Mouse (Mus musculus) forebrain, embryonic 13.5 days (tissue): ENCODE results near the gene Prox1. TPM values are rescaled to one million over a fixed set of nuclear protein-coding genes. Genes with fewer than 3 reads are reported as not detected.
A peak's percentile ranks its signal among the peaks of the same experiment; 100 is the strongest.

Experiments used
- ATAC-seq: fragments of 200-750 bp; cut with Nextera tagmentation; 2 replicates; pipeline ENCODE4 v1.8.0; 2017
- H3K27ac ChIP-seq: fragments of 300-500 bp; sonication (generic); 2 replicates; pipeline ENCODE4 v1.5.1; 2015; ENCODE audit warnings: inconsistent platforms, mild to moderate bottlenecking, moderate library complexity
- H3K27me3 ChIP-seq: fragments of 300-500 bp; sonication (generic); 2 replicates; pipeline ENCODE4 v1.6.1; 2015; ENCODE audit warnings: mild to moderate bottlenecking, inconsistent platforms
- H3K36me3 ChIP-seq: fragments of 300-500 bp; sonication (generic); 2 replicates; pipeline ENCODE4 v1.6.1; 2015; ENCODE audit warnings: mild to moderate bottlenecking, inconsistent platforms; ENCODE audit not compliant: poor library complexity, severe bottlenecking
- H3K4me1 ChIP-seq: fragments of 300-500 bp; sonication (generic); 2 replicates; pipeline ENCODE4 v1.6.1; 2015; ENCODE audit warnings: inconsistent platforms
- H3K4me2 ChIP-seq: fragments of 300-500 bp; sonication (generic); 2 replicates; pipeline ENCODE4 v1.6.1; 2015; ENCODE audit warnings: inconsistent platforms, mild to moderate bottlenecking, moderate library complexity
- H3K4me3 ChIP-seq: fragments of 300-500 bp; sonication (generic); 2 replicates; pipeline ENCODE4 v1.5.1; 2015; ENCODE audit warnings: mild to moderate bottlenecking, inconsistent platforms
- H3K9ac ChIP-seq: fragments of 300-500 bp; sonication (generic); 2 replicates; pipeline ENCODE4 v1.6.1; 2015; ENCODE audit warnings: mild to moderate bottlenecking, inconsistent platforms
- H3K9me3 ChIP-seq: fragments of 300-500 bp; sonication (generic); replicated peaks from 2 replicates; pipeline ENCODE4 v1.6.1; 2016; ENCODE audit warnings: inconsistent platforms
- WGBS: fragments of 180-500 bp; shearing (Covaris S2); methylation state at CpG from one replicate; pipeline ENCODE4 v1.1.7; 2015; 5-methylcytosine and 5-hydroxymethylcytosine counted together
- polyA plus RNA-seq: library from polyadenylated mRNA; unstranded; fragments of >200 nt; fragmentation: Nextera tagmentation; extraction: Ambion mirVana; gene quantifications from 2 replicates; pipeline ENCODE4 v1.2.1, GENCODE M21; 2015

The Prox1 gene
- polyA plus RNA-seq, 1 experiment from 2014 or later: 10.9 TPM

DNA sequence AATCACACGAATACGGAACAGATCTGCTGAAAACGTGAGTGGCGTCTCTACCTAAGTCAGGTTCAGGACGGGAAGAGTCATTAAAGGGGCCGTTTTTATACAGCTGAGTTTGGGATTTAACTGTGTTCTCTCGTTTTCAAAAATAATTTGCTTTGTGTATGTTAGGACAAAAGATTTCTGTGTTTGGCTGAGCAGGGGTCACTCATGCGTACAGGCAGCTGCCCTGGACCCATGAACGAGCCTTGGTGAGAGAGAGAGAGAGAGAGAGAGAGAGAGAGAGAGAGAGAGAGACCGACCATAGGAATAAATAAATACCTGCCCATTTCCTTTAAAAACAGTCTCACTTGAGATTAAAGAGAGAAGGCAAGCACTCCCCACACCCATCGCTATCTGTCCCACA lies 11.1 kb downstream of the Prox1 start:
- no peak for ATAC-seq
- Histone ChIP-seq H3K4me3 (no peak overlapping the region), H3K4me1 (peaks cover 37% of the 10 kb centered on the region), H3K27me3 (peaks cover 23% of the 10 kb centered on the region), H3K4me2 (no peak overlapping the region), H3K27ac (no peak overlapping the region), H3K36me3 (peaks cover 20% of the 10 kb centered on the region), H3K9me3 (no peaks in the 10 kb centered on the region), H3K9ac (0 out of 2 replicates have a peak overlapping the region, but pooled peaks have one; percentile 3)
- WGBS: 24% methylated on average over 11 of the region's 11 CpGs

DNA sequence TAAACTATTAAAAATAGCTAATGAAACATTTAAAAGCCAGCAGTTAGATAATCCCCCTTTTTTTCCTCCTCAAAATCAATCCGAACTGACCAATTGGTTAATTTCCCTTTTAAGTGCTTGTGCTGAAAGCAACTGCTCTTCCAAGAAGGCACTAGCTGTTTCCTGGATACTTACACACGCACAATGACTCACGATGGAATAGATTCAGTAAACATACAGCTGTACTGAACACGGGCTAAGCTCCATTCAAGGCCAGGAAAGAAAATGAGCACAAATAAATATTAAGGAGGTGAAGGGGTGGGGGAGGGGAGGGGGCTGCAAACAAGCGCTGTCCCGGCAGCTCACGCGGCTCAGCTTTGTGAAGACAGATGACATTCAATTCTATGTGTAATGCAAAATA lies 14.8 kb downstream of the Prox1 start:
- Histone ChIP-seq H3K4me3 (no peak overlapping the region), H3K9ac (no peak overlapping the region), H3K36me3 (peaks cover 12% of the 10 kb centered on the region), H3K27me3 (peaks cover 18% of the 10 kb centered on the region), H3K27ac (no peak overlapping the region), H3K4me1 (peaks cover 48% of the 10 kb centered on the region), H3K9me3 (no peaks in the 10 kb centered on the region), H3K4me2 (no peak overlapping the region)
- 6% methylated on average over 8 of the region's 8 CpGs for WGBS
- 0 out of 2 replicates have a peak, but pooled peaks have one; percentile 30 for ATAC-seq

DNA sequence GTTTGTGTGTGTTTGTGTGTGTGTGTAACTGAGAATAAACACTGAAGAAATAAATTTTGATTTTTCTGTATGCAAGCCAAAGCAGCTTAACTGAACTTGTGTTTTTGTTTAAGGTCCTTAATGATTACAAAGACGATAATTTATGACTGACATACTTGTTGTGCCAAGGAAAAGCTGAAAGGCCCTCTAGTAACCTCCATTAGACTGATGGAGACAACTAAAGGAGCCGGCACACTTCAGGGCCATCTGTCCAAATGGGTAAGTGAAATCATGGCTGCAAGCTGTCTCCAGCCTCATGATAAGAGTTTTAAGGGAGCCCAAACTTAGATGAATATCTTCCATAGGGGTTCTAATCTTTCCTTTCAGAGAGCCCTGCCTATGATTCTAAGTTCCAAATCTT lies 15.5 kb downstream of the Prox1 start:
- Histone ChIP-seq H3K27me3 (peaks cover 19% of the 10 kb centered on the region), H3K27ac (no peak overlapping the region), H3K4me2 (no peak overlapping the region), H3K4me1 (peaks cover 46% of the 10 kb centered on the region), H3K4me3 (no peak overlapping the region), H3K36me3 (peaks cover 5% of the 10 kb centered on the region; the same call in 1 of the 2 replicates), H3K9me3 (no peaks in the 10 kb centered on the region), H3K9ac (no peak overlapping the region)
- no peak for ATAC-seq
- 40% methylated on average over 2 of the region's 2 CpGs for WGBS

DNA sequence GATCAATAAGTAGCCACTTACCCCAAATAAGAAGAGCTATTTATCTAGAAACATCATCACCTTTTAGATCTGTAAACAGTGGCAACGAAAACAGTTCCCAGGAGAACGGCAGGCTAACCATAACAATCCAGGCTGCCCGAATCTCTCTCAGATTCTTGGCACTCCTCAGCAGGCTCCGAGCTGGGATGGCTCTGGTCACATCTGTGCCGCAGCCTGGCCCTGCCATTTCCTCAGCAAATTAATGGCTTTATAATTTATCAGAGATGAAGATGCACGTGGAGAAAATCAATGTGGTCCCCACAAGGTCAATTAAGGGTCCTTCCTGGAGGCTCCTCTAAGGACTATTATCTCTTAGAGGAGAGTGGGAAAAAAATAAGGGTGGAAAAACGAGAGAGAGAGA lies 16.2 kb downstream of the Prox1 start:
- Histone ChIP-seq H3K9me3 (no peaks in the 10 kb centered on the region), H3K27me3 (peaks cover 24% of the 10 kb centered on the region), H3K27ac (no peak overlapping the region), H3K36me3 (peaks cover 5% of the 10 kb centered on the region; the same call in 1 of the 2 replicates), H3K4me3 (no peak overlapping the region), H3K4me2 (no peak overlapping the region), H3K4me1 (peaks cover 47% of the 10 kb centered on the region), H3K9ac (no peak overlapping the region)
- 56% methylated on average over 7 of the region's 7 CpGs for WGBS
- ATAC-seq: no peak

DNA sequence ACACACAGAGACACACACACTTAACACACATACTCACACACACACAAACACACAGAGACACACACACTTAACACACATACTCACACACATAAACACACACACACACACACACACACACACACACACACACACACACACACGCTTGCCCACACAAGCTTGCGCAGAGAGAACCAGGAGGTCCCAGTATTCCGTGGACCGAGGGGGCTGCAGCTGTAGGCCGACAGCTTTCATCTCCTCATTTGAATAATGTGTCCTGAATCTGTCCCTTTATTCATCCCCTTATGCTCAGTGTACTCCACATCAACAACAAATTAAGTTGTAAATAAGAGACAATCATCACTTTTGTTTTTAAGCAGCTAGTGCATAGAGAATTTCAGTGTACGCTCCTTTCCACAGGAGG lies 17.9 kb downstream of the Prox1 start:
- 0 out of 2 replicates have a peak, but pooled peaks cover 1% of the 10 kb centered on the region for H3K36me3 ChIP-seq
- H3K27ac ChIP-seq: no peak overlapping the region
- no peaks in the 10 kb centered on the region for H3K9me3 ChIP-seq
- no peak overlapping the region for H3K9ac ChIP-seq
- no peak overlapping the region for H3K4me3 ChIP-seq
- peaks cover 57% of the 10 kb centered on the region for H3K4me1 ChIP-seq
- no peak overlapping the region for H3K4me2 ChIP-seq
- WGBS: 59% methylated on average over 6 of the region's 6 CpGs
- peak; percentile 55; the same call in 1 of the 2 replicates for ATAC-seq
- peaks cover 23% of the 10 kb centered on the region for H3K27me3 ChIP-seq

DNA sequence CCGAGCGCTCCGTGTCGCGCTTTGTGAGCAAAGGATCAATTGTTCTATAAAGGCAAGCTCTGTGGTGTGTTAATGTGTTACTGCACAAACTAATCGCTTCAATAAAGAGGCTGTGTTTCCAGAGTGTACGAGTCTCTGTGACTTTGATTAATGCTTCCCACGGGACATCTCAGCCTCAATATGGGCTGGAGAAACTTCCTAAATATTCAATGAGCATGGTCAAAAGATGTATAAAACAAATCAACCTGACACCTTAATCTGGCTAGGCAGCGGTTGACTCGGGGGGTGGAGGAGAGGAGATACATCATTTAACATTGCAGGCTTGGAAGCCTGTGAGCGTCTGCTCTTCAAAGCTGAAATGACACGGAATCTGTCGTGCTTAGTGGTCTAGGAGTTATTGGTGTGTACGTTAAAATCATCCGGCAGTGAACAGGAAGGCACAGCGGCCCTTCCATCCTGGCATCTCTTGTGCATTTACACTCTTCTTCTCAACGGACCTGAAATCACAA lies 21.2 kb downstream of the Prox1 start:
- Histone ChIP-seq H3K27ac (no peak overlapping the region), H3K9me3 (no peaks in the 10 kb centered on the region), H3K9ac (no peak overlapping the region), H3K36me3 (0 out of 2 replicates have a peak, but pooled peaks cover 6% of the 10 kb centered on the region), H3K4me3 (no peak overlapping the region), H3K4me2 (peak overlapping the region; percentile 35), H3K27me3 (peaks cover 25% of the 10 kb centered on the region), H3K4me1 (peaks cover 38% of the 10 kb centered on the region)
- WGBS: 16% methylated on average over 17 of the region's 17 CpGs
- ATAC-seq: no peak

DNA sequence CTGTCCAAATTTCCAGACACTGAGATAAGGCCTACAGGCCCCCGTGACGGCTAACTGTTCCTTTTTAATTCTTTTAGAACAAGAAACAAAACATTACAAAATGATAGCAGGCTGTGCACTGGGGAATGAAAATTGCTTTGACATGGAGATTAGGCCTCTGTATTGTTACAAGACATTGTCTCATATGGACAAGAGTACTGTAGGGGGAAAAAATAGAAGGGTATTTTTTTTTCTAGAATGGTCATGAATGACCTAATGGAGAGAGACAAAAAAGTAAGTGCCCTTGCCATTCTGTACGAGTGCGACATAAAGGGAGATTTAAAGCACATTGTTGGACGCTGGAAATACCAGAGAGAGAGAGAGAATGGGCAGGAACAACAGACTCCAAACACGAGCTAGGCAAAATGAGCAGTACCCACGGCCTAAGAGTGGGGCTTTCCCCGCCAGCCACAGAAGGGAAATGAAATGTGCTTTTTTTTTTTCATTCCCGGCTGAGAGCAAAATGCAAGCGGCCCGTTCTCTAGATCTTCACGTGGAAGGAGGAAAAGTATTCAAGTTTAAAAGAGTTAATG lies 21.8 kb downstream of the Prox1 start:
- Histone ChIP-seq H3K27me3 (peaks cover 25% of the 10 kb centered on the region), H3K4me1 (peaks cover 35% of the 10 kb centered on the region), H3K9me3 (no peaks in the 10 kb centered on the region), H3K4me2 (peak overlapping the region; percentile 35), H3K9ac (0 out of 2 replicates have a peak overlapping the region, but pooled peaks have one; percentile 3), H3K27ac (no peak overlapping the region), H3K4me3 (no peak overlapping the region), H3K36me3 (peaks cover 11% of the 10 kb centered on the region; the same call in 1 of the 2 replicates)
- ATAC-seq: no peak
- 3% methylated on average over 12 of the region's 12 CpGs for WGBS

DNA sequence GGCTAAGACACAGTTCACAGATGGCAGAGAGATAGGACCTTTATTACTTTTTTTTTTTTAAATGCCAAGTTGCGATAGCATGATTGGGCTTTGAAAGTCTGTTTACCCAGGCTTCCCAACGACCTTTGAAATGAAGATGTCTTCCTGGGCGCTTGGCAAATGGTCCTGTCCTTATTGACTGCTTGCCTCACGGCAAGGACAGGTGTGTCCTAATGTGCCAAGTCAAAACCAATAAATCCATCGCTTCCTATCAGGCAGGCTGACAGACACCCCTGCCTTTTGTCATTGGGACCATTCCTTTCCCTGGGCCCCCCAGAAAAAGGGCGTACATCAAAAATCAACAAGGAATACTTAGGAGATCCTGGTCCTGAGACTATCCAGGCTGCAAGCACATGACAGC lies 22.7 kb downstream of the Prox1 start:
- H3K9ac ChIP-seq: no peak overlapping the region
- no peak overlapping the region for H3K4me3 ChIP-seq
- H3K4me1 ChIP-seq: peaks cover 27% of the 10 kb centered on the region
- H3K36me3 ChIP-seq: peaks cover 13% of the 10 kb centered on the region; the same call in 1 of the 2 replicates
- no peak overlapping the region for H3K27ac ChIP-seq
- peaks cover 25% of the 10 kb centered on the region for H3K27me3 ChIP-seq
- no peaks in the 10 kb centered on the region for H3K9me3 ChIP-seq
- H3K4me2 ChIP-seq: no peak overlapping the region
- ATAC-seq: no peak
- WGBS: 90% methylated on average over 6 of the region's 6 CpGs

DNA sequence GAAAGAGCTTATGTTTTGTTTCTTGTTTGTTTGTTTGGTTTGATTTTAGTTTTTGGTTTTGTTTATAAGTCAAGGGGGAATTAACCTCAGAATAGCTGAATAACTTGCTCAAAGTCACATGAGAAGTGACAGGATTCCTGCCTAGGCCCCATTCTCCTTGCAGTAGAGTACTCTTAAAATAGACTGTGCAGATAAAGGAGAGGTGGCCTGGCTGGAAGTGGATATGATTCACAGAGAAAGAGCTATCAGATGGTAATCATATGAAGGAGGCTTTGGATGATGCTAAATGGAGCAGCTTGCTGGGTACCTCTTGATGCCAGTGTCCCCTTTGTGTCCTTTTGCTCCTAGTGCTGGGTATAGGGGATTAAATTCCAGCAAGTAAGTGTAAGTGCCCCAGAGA lies 26.1 kb downstream of the Prox1 start:
- H3K4me3 ChIP-seq: no peak overlapping the region
- H3K36me3 ChIP-seq: peaks cover 13% of the 10 kb centered on the region; the same call in 1 of the 2 replicates
- ATAC-seq: no peak
- no peak overlapping the region for H3K27ac ChIP-seq
- H3K4me2 ChIP-seq: no peak overlapping the region
- no peak overlapping the region for H3K9ac ChIP-seq
- no peaks in the 10 kb centered on the region for H3K9me3 ChIP-seq
- H3K4me1 ChIP-seq: peaks cover 33% of the 10 kb centered on the region
- H3K27me3 ChIP-seq: peaks cover 29% of the 10 kb centered on the region

DNA sequence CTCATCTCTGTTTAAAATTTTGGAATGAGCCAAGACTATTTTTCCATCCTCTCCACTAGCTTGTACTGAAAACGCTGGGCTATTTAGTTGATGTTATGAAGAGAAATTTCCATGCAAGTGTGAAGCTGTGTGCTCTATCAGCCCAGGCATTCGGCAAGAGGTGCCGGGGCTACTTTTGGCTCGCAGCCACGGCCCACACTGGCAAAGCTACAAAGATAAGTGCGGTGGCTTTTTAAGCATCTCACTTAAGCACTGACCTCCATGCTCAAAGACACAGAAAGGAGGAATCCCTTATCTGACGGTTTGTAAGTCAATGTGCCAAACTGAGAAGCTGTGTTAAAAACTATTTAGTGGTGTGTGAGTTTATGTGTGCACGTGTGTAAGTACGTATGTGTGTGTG lies 26.9 kb downstream of the Prox1 start:
- H3K9me3 ChIP-seq: no peaks in the 10 kb centered on the region
- H3K36me3 ChIP-seq: peaks cover 13% of the 10 kb centered on the region; the same call in 1 of the 2 replicates
- no peak overlapping the region for H3K4me2 ChIP-seq
- H3K27me3 ChIP-seq: peaks cover 32% of the 10 kb centered on the region
- 84% methylated on average over 9 of the region's 9 CpGs for WGBS
- no peak for ATAC-seq
- no peak overlapping the region for H3K27ac ChIP-seq
- peaks cover 33% of the 10 kb centered on the region for H3K4me1 ChIP-seq
- H3K9ac ChIP-seq: no peak overlapping the region
- no peak overlapping the region for H3K4me3 ChIP-seq

DNA sequence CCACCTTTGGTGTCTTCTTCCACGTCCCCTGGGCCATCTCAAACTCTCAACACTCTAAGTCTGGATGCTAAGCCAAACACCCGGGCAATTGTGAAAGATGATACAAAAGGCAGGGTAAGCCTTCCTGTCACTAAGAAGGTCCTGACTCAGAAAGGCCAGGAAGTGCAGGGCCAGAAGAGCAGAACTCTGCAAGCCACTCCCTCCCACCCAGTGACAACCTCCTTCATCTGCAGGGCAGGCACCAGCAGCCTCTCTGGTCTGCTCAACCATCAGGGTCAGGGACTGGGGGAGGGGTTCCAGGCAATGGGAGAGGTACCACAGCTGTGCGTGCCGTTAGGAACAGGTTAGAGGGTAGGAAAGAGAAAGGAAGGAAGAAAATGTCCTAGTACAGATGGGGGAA lies 27.9 kb downstream of the Prox1 start:
- Histone ChIP-seq H3K36me3 (peaks cover 13% of the 10 kb centered on the region; the same call in 1 of the 2 replicates), H3K27me3 (peaks cover 28% of the 10 kb centered on the region), H3K9ac (no peak overlapping the region), H3K4me1 (peaks cover 40% of the 10 kb centered on the region), H3K9me3 (no peaks in the 10 kb centered on the region), H3K4me2 (no peak overlapping the region), H3K4me3 (no peak overlapping the region), H3K27ac (no peak overlapping the region)
- WGBS: 60% methylated on average over 4 of the region's 4 CpGs
- no peak for ATAC-seq

DNA sequence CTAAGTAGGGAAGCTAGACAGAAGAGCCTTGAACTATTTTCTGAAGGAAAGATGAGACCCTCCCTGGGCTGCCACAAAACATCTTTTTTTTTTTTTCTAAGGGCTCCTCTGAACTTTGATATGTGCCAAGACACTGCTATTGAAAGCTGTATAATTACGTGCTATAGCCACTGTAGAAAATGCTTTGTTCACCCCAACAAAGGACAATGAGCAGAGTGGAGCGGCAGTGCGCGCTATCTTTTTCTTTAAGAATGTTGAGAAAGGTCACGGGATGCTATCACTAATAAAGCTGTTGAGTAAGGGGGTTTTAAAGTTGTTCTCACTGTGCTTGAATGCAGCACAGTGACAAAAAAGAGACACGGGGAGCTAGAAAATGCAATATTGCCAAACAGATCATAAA lies 30.0 kb downstream of the Prox1 start:
- Histone ChIP-seq H3K36me3 (peaks cover 10% of the 10 kb centered on the region; the same call in 1 of the 2 replicates), H3K4me3 (no peak overlapping the region), H3K4me2 (no peak overlapping the region), H3K4me1 (peaks cover 47% of the 10 kb centered on the region), H3K27ac (no peak overlapping the region), H3K27me3 (peaks cover 26% of the 10 kb centered on the region), H3K9me3 (no peaks in the 10 kb centered on the region), H3K9ac (no peak overlapping the region)
- 25% methylated on average over 6 of the region's 6 CpGs for WGBS
- 0 out of 2 replicates have a peak, but pooled peaks have one; percentile 36 for ATAC-seq
